Mouse (Mus musculus) ES-Bruce4 (cell line): Measurements from ENCODE around the gene Slc1a6. TPM values are rescaled to one million over a fixed set of nuclear protein-coding genes. Genes with fewer than 3 reads are reported as not detected.
A peak's percentile ranks its signal among the peaks of the same experiment; 100 is the strongest.
"Not testable (repeated sequence)": the region's sequence is repeated elsewhere in the genome, so short reads cannot be mapped to it uniquely, and the experiment has no call there.

Experiments
- H3K27ac ChIP-seq: 2 replicates; pipeline ENCODE4 v1.5.1; 2012; ENCODE audit warnings: low read length, inconsistent platforms; ENCODE audit not compliant: insufficient read depth
- H3K27me3 ChIP-seq: 2 replicates; pipeline ENCODE4 v1.6.1; 2012; ENCODE audit warnings: mild to moderate bottlenecking, low read length, inconsistent platforms; ENCODE audit not compliant: control insufficient read depth, poor library complexity, insufficient read depth, severe bottlenecking
- H3K36me3 ChIP-seq: 2 replicates; pipeline ENCODE4 v1.6.1; 2012; ENCODE audit warnings: inconsistent platforms, mild to moderate bottlenecking, low read length, moderate library complexity; ENCODE audit not compliant: control insufficient read depth, poor library complexity, insufficient read depth, severe bottlenecking
- H3K4me1 ChIP-seq: one replicate; pipeline ENCODE4 v1.8.1; 2011; ENCODE audit warnings: low read length; ENCODE audit not compliant: control insufficient read depth, insufficient read depth
- H3K4me3 ChIP-seq: 2 replicates; pipeline ENCODE4 v1.5.1; 2011; ENCODE audit warnings: low read depth, mild to moderate bottlenecking, low read length
- H3K9ac ChIP-seq: 2 replicates; pipeline ENCODE4 v1.6.1; 2012; ENCODE audit warnings: low read depth, mild to moderate bottlenecking, inconsistent platforms; ENCODE audit not compliant: poor library complexity, severe bottlenecking
- H3K9me3 ChIP-seq: replicated peaks from 2 replicates; pipeline ENCODE4 v1.6.1; 2012; ENCODE audit warnings: mild to moderate bottlenecking, low read length, inconsistent platforms; ENCODE audit not compliant: control insufficient read depth, poor library complexity, insufficient read depth, severe bottlenecking
- CTCF ChIP-seq: IDR thresholded peaks from one replicate; pipeline ENCODE4 v1.8.1; 2011; ENCODE audit warnings: low read depth, low read length
- EP300 ChIP-seq: IDR thresholded peaks from 2 replicates; pipeline ENCODE4 v1.6.1; 2011; ENCODE audit warnings: low read depth, low read length; ENCODE audit not compliant: insufficient read depth
- POLR2A ChIP-seq: IDR thresholded peaks from one replicate; pipeline ENCODE4 v1.8.1; 2011; ENCODE audit warnings: low read length; ENCODE audit not compliant: insufficient read depth
- polyA plus RNA-seq: library from polyadenylated mRNA; stranded (reverse); fragments of >200 nt; gene quantifications from 2 replicates; pipeline ENCODE4 v1.2.4, GENCODE M21; 2011; ENCODE audit warnings: low read depth; ENCODE audit not compliant: missing spikeins, insufficient read depth, insufficient read length

The Slc1a6 gene
- polyA plus RNA-seq, 1 experiment = 0.88 TPM

GRCm38 (mm10) chr10:78779527-78779926, 769 bp upstream of the Slc1a6 start:
- Histone ChIP-seq H3K9ac (no peak overlapping the region), H3K36me3 (no peaks in the 10 kb centered on the region), H3K4me1 (no peaks in the 10 kb centered on the region), H3K27me3 (peaks cover 12% of the 10 kb centered on the region), H3K9me3 (no peaks in the 10 kb centered on the region), H3K4me3 (no peak overlapping the region), H3K27ac (no peak overlapping the region)
- no peak for TF ChIP-seq POLR2A

GRCm38 (mm10) chr10:78787566-78788087, 7.3 kb downstream of the Slc1a6 start:
- Histone ChIP-seq H3K4me1 (no peaks in the 10 kb centered on the region), H3K4me3 (peak overlapping the region; percentile 9), H3K9me3 (no peaks in the 10 kb centered on the region), H3K9ac (no peak overlapping the region), H3K27me3 (no peaks in the 10 kb centered on the region), H3K36me3 (no peaks in the 10 kb centered on the region), H3K27ac (no peak overlapping the region)
- no peak for TF ChIP-seq POLR2A
- no peak for TF ChIP-seq CTCF

- Histone ChIP-seq H3K27me3 (no peaks in the 10 kb centered on the region), H3K36me3 (no peaks in the 10 kb centered on the region), H3K9ac (no peak overlapping the region), H3K27ac (no peak overlapping the region), H3K4me3 (no peak overlapping the region), H3K9me3 (no peaks in the 10 kb centered on the region), H3K4me1 (no peaks in the 10 kb centered on the region)
- TF ChIP-seq CTCF (peak; percentile 2), EP300 (no peak)
These were observed 10.3 kb downstream of the Slc1a6 start for GRCm38 (mm10) chr10:78790561-78790960.

- Histone ChIP-seq H3K36me3 (no peaks in the 10 kb centered on the region), H3K9ac (no peak overlapping the region), H3K4me1 (no peaks in the 10 kb centered on the region), H3K27ac (no peak overlapping the region), H3K4me3 (no peak overlapping the region), H3K27me3 (no peaks in the 10 kb centered on the region), H3K9me3 (no peaks in the 10 kb centered on the region)
- no peak for TF ChIP-seq POLR2A
- peak; percentile 41 for TF ChIP-seq CTCF
- TF ChIP-seq EP300 = no peak
These were observed 21.2 kb downstream of the Slc1a6 start for GRCm38 (mm10) chr10:78801449-78801848.

- TF ChIP-seq CTCF = no peak
- TF ChIP-seq EP300 = no peak
- no peak for TF ChIP-seq POLR2A
- peaks cover 26% of the 10 kb centered on the region for H3K9me3 ChIP-seq
- no peaks in the 10 kb centered on the region for H3K36me3 ChIP-seq
- no peaks in the 10 kb centered on the region for H3K4me1 ChIP-seq
- no peaks in the 10 kb centered on the region for H3K27me3 ChIP-seq
- H3K9ac ChIP-seq = no peak overlapping the region
- no peak overlapping the region for H3K27ac ChIP-seq
- no peak overlapping the region for H3K4me3 ChIP-seq
These were observed 32.2 kb downstream of the Slc1a6 start for GRCm38 (mm10) chr10:78812358-78813060.

- H3K27me3 ChIP-seq, H3K36me3 ChIP-seq, H3K4me1 ChIP-seq, H3K27ac ChIP-seq, H3K9me3 ChIP-seq, H3K4me3 ChIP-seq, H3K9ac ChIP-seq: not testable (repeated sequence)
These were observed 60.2 kb downstream of the Slc1a6 start for GRCm38 (mm10) chr10:78840456-78840855.
